15 mouse cellular contexts compared by ENCODE assay signal in genomic region chr11:101758431-101758830, GRCm38 (mm10). TPM values are rescaled to one million over a fixed set of nuclear protein-coding genes. Genes with fewer than 3 reads are reported as not detected.
A peak's percentile ranks its signal among the peaks of the same experiment; 100 is the strongest.
DNase-seq lines count a peak whose midpoint lies in the region; ATAC-seq lines count a peak whose summit lies in the region.
"Had no signal": no experiment of that assay in that cellular context is flagged by ENCODE, and none has a peak within 500 bp of the region (broad histone marks: within the 10 kb centered on the region; RNA-seq: fewer than 3 reads in every experiment).

No protein-coding gene starts in this region.

- 85% methylated on average over 5 of the region's 5 CpGs for WGBS in midbrain, embryonic 13.5 days

- peaks cover 93% of the 10 kb centered on the region for H3K36me3 ChIP-seq in midbrain, embryonic 13.5 days

- no peak overlapping the region for H3K4me3 ChIP-seq in midbrain, embryonic 13.5 days (replicated peaks)
- H3K4me3 ChIP-seq: erythroblast, embryonic 14.5 days; limb, embryonic 13.5 days had no signal

- peak; percentile 37 for DNase-seq in left cerebral cortex, adult 11 months (ENCODE audit: low spot score)
- no peak for DNase-seq in left cerebral cortex, adult 18-20 months (ENCODE audit: low spot score in 2 of 2)
- DNase-seq in cerebellum, adult 18-20 months: peak; percentile 30 to 35
- DNase-seq in cerebellum, postnatal 36 days: peak; percentile 17 to 33
- peak; percentile 24 to 33 for DNase-seq in right cerebral cortex, adult 2 months (ENCODE audit: low spot score in 2 of 2)
- DNase-seq in gastrocnemius, adult 8-10 months (ENCODE audit: low spot score in 2 of 2): no peak
- DNase-seq: gastrocnemius, postnatal 14 days; heart, postnatal 10 days; kidney, adult 8-10 months; lung, postnatal 14 days; thymus, adult 18-20 months had no signal

- no peak overlapping the region for H3K9ac ChIP-seq in midbrain, embryonic 13.5 days (replicated peaks)
- H3K9ac ChIP-seq: limb, embryonic 13.5 days had no signal

- no peaks in the 10 kb centered on the region for H3K4me1 ChIP-seq in midbrain, embryonic 13.5 days (replicated peaks)
- H3K4me1 ChIP-seq: limb, embryonic 13.5 days had no signal

- no peak overlapping the region for H3K27ac ChIP-seq in midbrain, embryonic 13.5 days
- H3K27ac ChIP-seq: limb, embryonic 13.5 days had no signal

- no peaks in the 10 kb centered on the region for H3K9me3 ChIP-seq in midbrain, embryonic 13.5 days
- H3K9me3 ChIP-seq: limb, embryonic 13.5 days had no signal

- no peak overlapping the region for H3K4me2 ChIP-seq in midbrain, embryonic 13.5 days (replicated peaks)
- H3K4me2 ChIP-seq: limb, embryonic 13.5 days had no signal

- no peak for ATAC-seq in midbrain, embryonic 13.5 days

- no peaks in the 10 kb centered on the region for H3K27me3 ChIP-seq in midbrain, embryonic 13.5 days
- H3K27me3 ChIP-seq: limb, embryonic 13.5 days had no signal

RNA-seq across cellular contexts. Expression of gene Dhx8, which starts 25.7 kb away (rescaled TPM):
- total RNA-seq in left cerebral cortex, adult 18-20 months (2021): 10 to 100 TPM; 35.5 to 37.2 TPM
- 10 to 100 TPM; 12.3 to 15.0 (median 13.6) TPM for total RNA-seq in gastrocnemius, adult 8-10 months (2022)
- 39.0 and 41.4 TPM in 2 replicates for polyA plus RNA-seq in midbrain, embryonic 13.5 days (2015; fragmentation: Nextera tagmentation; extraction: Ambion mirVana)

RNA-seq across cellular contexts. Expression of gene Etv4, which starts 26.7 kb away (rescaled TPM):
- 10 to 100 TPM; 11.5 to 15.1 TPM for total RNA-seq in left cerebral cortex, adult 18-20 months (2021)
- 1 to 10 TPM; 1.1 to 1.9 (median 1.5) TPM for total RNA-seq in gastrocnemius, adult 8-10 months (2022)
- 1.9 and 4.1 TPM in 2 replicates for polyA plus RNA-seq in midbrain, embryonic 13.5 days (2015; fragmentation: Nextera tagmentation; extraction: Ambion mirVana)
- total RNA-seq: common myeloid progenitor, adult 5-6 weeks had no signal
- polyA plus RNA-seq: erythroblast, embryonic 14.5 days had no signal

Comparison
In these comparisons a context has a peak if more than half of its experiments do, and no peak if none do; other contexts are left out.
1. DNase-seq: peak in left cerebral cortex, adult 11 months (single experiment), cerebellum, adult 18-20 months (2 of 2), cerebellum, postnatal 36 days (2 of 2) and right cerebral cortex, adult 2 months (2 of 2); none in left cerebral cortex, adult 18-20 months (0 of 2) and gastrocnemius, adult 8-10 months (0 of 2).
2. RNA of gene Etv4, which starts 26.7 kb away (total RNA-seq): 11.5 to 15.1 TPM in left cerebral cortex, adult 18-20 months; 1.1 to 1.9 TPM in gastrocnemius, adult 8-10 months; every median in the first group is over 4 times any median in the second.